Mouse (Mus musculus): ENCODE measurements around the gene Mpdu1.

The Mpdu1 gene

GRCm38 (mm10) chr11:69692196-69692811 is 29.9 kb upstream of the Mpdu1 start:
- no peak for DNase-seq (ENCODE audit: low spot score in 2 of 2)

- no peak for DNase-seq (ENCODE audit: low spot score in 2 of 2)
Observed at GRCm38 (mm10) chr11:69689891-69690290, 27.4 kb upstream of the Mpdu1 start.

- no peak for DNase-seq (ENCODE audit: low spot score in 2 of 2)
Observed at GRCm38 (mm10) chr11:69687061-69687460, 24.6 kb upstream of the Mpdu1 start.

- no peak for DNase-seq (ENCODE audit: low spot score in 2 of 2)
Observed at GRCm38 (mm10) chr11:69686377-69686776, 23.9 kb upstream of the Mpdu1 start.

GRCm38 (mm10) chr11:69685526-69686148 is 23.2 kb upstream of the Mpdu1 start, which contains the start of gene Tnfsf13:
Gene Tnfsf13 (minus strand): TSS chr11:69685784.
- DNase-seq (ENCODE audit: low spot score in 2 of 2): no peak

GRCm38 (mm10) chr11:69684936-69685335 is 22.5 kb upstream of the Mpdu1 start:
- DNase-seq (ENCODE audit: low spot score in 2 of 2): no peak

- DNase-seq (ENCODE audit: low spot score in 2 of 2): no peak
Observed at GRCm38 (mm10) chr11:69684128-69684745, 21.8 kb upstream of the Mpdu1 start.

- no peak for DNase-seq (ENCODE audit: low spot score in 2 of 2)
Observed at GRCm38 (mm10) chr11:69683576-69683975, 21.1 kb upstream of the Mpdu1 start.

- DNase-seq (ENCODE audit: low spot score in 2 of 2): peak; percentile 74 to 88
Observed at GRCm38 (mm10) chr11:69682840-69683533, 20.5 kb upstream of the Mpdu1 start.

- DNase-seq (ENCODE audit: low spot score in 2 of 2): no peak
Observed at GRCm38 (mm10) chr11:69682209-69682839, 19.9 kb upstream of the Mpdu1 start.

GRCm38 (mm10) chr11:69681314-69682208 is 19.1 kb upstream of the Mpdu1 start, which contains the start of gene Senp3:
Gene Senp3 (minus strand): TSS chr11:69682084.
- peak; percentile 94 to 95 for DNase-seq (ENCODE audit: low spot score in 2 of 2)

GRCm38 (mm10) chr11:69680136-69680855 is 17.9 kb upstream of the Mpdu1 start:
- no peak for DNase-seq (ENCODE audit: low spot score in 2 of 2)

- no peak for DNase-seq (ENCODE audit: low spot score in 2 of 2)
Observed at GRCm38 (mm10) chr11:69679144-69679543, 16.7 kb upstream of the Mpdu1 start.

- DNase-seq (ENCODE audit: low spot score in 2 of 2): peak; percentile 100
Observed at GRCm38 (mm10) chr11:69672211-69672706, 9.8 kb upstream of the Mpdu1 start, which contains the start of gene Eif4a1. Gene Eif4a1 (minus strand): TSS chr11:69672423.

GRCm38 (mm10) chr11:69671726-69672124 is 9.3 kb upstream of the Mpdu1 start:
- DNase-seq (ENCODE audit: low spot score in 2 of 2): no peak

GRCm38 (mm10) chr11:69670786-69671725 is 8.6 kb upstream of the Mpdu1 start:
- DNase-seq (ENCODE audit: low spot score in 2 of 2): peak; percentile 84 to 88

GRCm38 (mm10) chr11:69666665-69667005 is 4.2 kb upstream of the Mpdu1 start:
- no peak for DNase-seq (ENCODE audit: low spot score in 2 of 2)

- peak; percentile 55 to 69 for DNase-seq (ENCODE audit: low spot score in 2 of 2)
Observed at GRCm38 (mm10) chr11:69665961-69666664, 3.7 kb upstream of the Mpdu1 start, which contains the start of gene Cd68. Gene Cd68 (minus strand): TSS chr11:69666153.
